Mouse (Mus musculus) spleen, adult 2 months (tissue): Measurements from ENCODE around the gene Bsn.

Experiments
- CTCF ChIP-seq: fragments of 200-500 bp; IDR thresholded peaks from 2 replicates; pipeline ENCODE4 v1.5.1; 2011; ENCODE audit warnings: mild to moderate bottlenecking, inconsistent platforms; ENCODE audit not compliant: insufficient read depth, insufficient read length, insufficient replicate concordance; ENCODE audit errors: extremely low read depth
- POLR2A ChIP-seq: fragments of 200-500 bp; IDR thresholded peaks from 2 replicates; pipeline ENCODE4 v1.6.1; 2011; ENCODE audit warnings: low read depth, low read length, inconsistent platforms

- TF ChIP-seq POLR2A = no peak
- no peak for TF ChIP-seq CTCF
These were observed 66.3 kb downstream of the Bsn start for GRCm38 (mm10) chr9:108123916-108124315.
